Mouse (Mus musculus) heart, embryonic 11.5 days (tissue): ENCODE measurements around the gene Trpd52l3. TPM values are rescaled to one million over a fixed set of nuclear protein-coding genes. Genes with fewer than 3 reads are reported as not detected.
A peak's percentile ranks its signal among the peaks of the same experiment; 100 is the strongest.
"Not testable (repeated sequence)": the region's sequence is repeated elsewhere in the genome, so short reads cannot be mapped to it uniquely, and the experiment has no call there.

ENCODE experiments used
- ATAC-seq: fragments of 200-750 bp; cut with Nextera tagmentation; replicated peaks from 2 replicates; pipeline ENCODE4 v1.8.0; 2017; ENCODE audit warnings: moderate library complexity; ENCODE audit not compliant: insufficient number of reproducible peaks, low FRiP score, low TSS enrichment
- H3K27ac ChIP-seq: fragments of 300-500 bp; sonication (generic); 2 replicates; pipeline ENCODE4 v1.5.1; 2014; ENCODE audit warnings: mild to moderate bottlenecking, low read depth, low read length
- H3K27me3 ChIP-seq: fragments of 300-500 bp; sonication (generic); 2 replicates; pipeline ENCODE4 v1.6.1; 2014; ENCODE audit warnings: mild to moderate bottlenecking, low read length, mixed read lengths; ENCODE audit not compliant: control insufficient read depth, insufficient read depth
- H3K36me3 ChIP-seq: fragments of 300-500 bp; sonication (generic); 2 replicates; pipeline ENCODE4 v1.6.1; 2014; ENCODE audit warnings: mild to moderate bottlenecking, low read length, moderate library complexity, mixed read lengths; ENCODE audit not compliant: control insufficient read depth, insufficient read depth
- H3K4me1 ChIP-seq: fragments of 300-500 bp; sonication (generic); 2 replicates; pipeline ENCODE4 v1.6.1; 2014; ENCODE audit warnings: low read length; ENCODE audit not compliant: control insufficient read depth, insufficient read depth
- H3K4me2 ChIP-seq: fragments of 300-500 bp; sonication (generic); 2 replicates; pipeline ENCODE4 v1.6.1; 2014; ENCODE audit warnings: mild to moderate bottlenecking, moderate library complexity
- H3K4me3 ChIP-seq: fragments of 300-500 bp; sonication (generic); 2 replicates; pipeline ENCODE4 v1.5.1; 2014; ENCODE audit warnings: low read depth, low read length
- H3K9ac ChIP-seq: fragments of 300-500 bp; sonication (generic); 2 replicates; pipeline ENCODE4 v1.6.1; 2014; ENCODE audit warnings: mild to moderate bottlenecking, low read depth, low read length, moderate library complexity
- H3K9me3 ChIP-seq: fragments of 300-500 bp; sonication (generic); replicated peaks from 2 replicates; pipeline ENCODE4 v1.6.1; 2016; ENCODE audit warnings: low read length; ENCODE audit not compliant: control insufficient read depth
- WGBS: fragments of 180-500 bp; shearing (Covaris S2); extraction: QIAGEN DNeasy Blood & Tissue Kit; methylation state at CpG from one replicate; pipeline ENCODE4 v1.1.7; 2014; ENCODE audit not compliant: insufficient replicate concordance; 5-methylcytosine and 5-hydroxymethylcytosine counted together
- polyA plus RNA-seq: library from polyadenylated mRNA; unstranded; fragments of >200 nt; fragmentation: Nextera tagmentation; extraction: Ambion mirVana; gene quantifications from 2 replicates; pipeline ENCODE4 v1.2.1, GENCODE M21; 2014

Gene Trpd52l3
- polyA plus RNA-seq, 1 experiment from 2014 or later, result not detected

- 60% methylated on average over 3 of the region's 3 CpGs for WGBS
- no peak for ATAC-seq
- H3K4me2 ChIP-seq, result no peak overlapping the region
Measured at GRCm38 (mm10) chr19:30014331-30014730, 10.7 kb downstream of the Trpd52l3 start.

GRCm38 (mm10) chr19:30016156-30016555 lies 12.6 kb downstream of the Trpd52l3 start:
- H3K4me2 ChIP-seq, result no peak overlapping the region
- H3K27ac ChIP-seq, result no peak overlapping the region
- H3K9me3 ChIP-seq, result no peaks in the 10 kb centered on the region
- no peaks in the 10 kb centered on the region for H3K4me1 ChIP-seq
- H3K4me3 ChIP-seq, result no peak overlapping the region
- no peak for ATAC-seq
- no peak overlapping the region for H3K9ac ChIP-seq
- H3K27me3 ChIP-seq, result no peaks in the 10 kb centered on the region
- H3K36me3 ChIP-seq, result no peaks in the 10 kb centered on the region
- WGBS, result 72% methylated on average over 6 of the region's 6 CpGs

More at GRCm38 (mm10) chr19:30014331-30014730, 10.7 kb downstream of the Trpd52l3 start:
- Histone ChIP-seq H3K4me3 (no peak overlapping the region), H3K4me1 (0 out of 2 replicates have a peak, but pooled peaks cover 2% of the 10 kb centered on the region), H3K27me3 (no peaks in the 10 kb centered on the region), H3K27ac (no peak overlapping the region), H3K9me3 (no peaks in the 10 kb centered on the region), H3K36me3 (no peaks in the 10 kb centered on the region), H3K9ac (no peak overlapping the region)

GRCm38 (mm10) chr19:30023419-30023818 lies 19.8 kb downstream of the Trpd52l3 start:
- not testable (repeated sequence) for ATAC-seq, H3K4me1 ChIP-seq

GRCm38 (mm10) chr19:30029002-30029710 lies 25.6 kb downstream of the Trpd52l3 start:
- Histone ChIP-seq H3K27me3 (no peaks in the 10 kb centered on the region), H3K27ac (no peak overlapping the region), H3K9me3 (no peaks in the 10 kb centered on the region), H3K36me3 (no peaks in the 10 kb centered on the region), H3K4me1 (peaks cover 5% of the 10 kb centered on the region; the same call in 1 of the 2 replicates), H3K4me3 (peak overlapping the region; percentile 71; the same call in 1 of the 2 replicates), H3K4me2 (peak overlapping the region; percentile 81), H3K9ac (no peak overlapping the region)
- 36% methylated on average over 11 of the region's 11 CpGs for WGBS
- no peak for ATAC-seq

More at GRCm38 (mm10) chr19:30023419-30023818, 19.8 kb downstream of the Trpd52l3 start:
- not testable (repeated sequence) for H3K27ac ChIP-seq, H3K27me3 ChIP-seq, H3K9me3 ChIP-seq, H3K4me3 ChIP-seq, H3K9ac ChIP-seq, H3K36me3 ChIP-seq, H3K4me2 ChIP-seq
- 90% methylated on average over 10 of the region's 10 CpGs for WGBS

- peak within 1 kb of the TSS; percentile 71 for H3K4me3 ChIP-seq
- peaks cover 5% of the 10 kb centered on the region; the same call in 1 of the 2 replicates for H3K4me1 ChIP-seq
- H3K27me3 ChIP-seq, result no peaks in the 10 kb centered on the region
- ATAC-seq, result peak; percentile 97
- peak within 1 kb of the TSS; percentile 96 for H3K9ac ChIP-seq
- 3% methylated on average over 74 of the region's 74 CpGs for WGBS
- no peaks in the 10 kb centered on the region for H3K36me3 ChIP-seq
- H3K9me3 ChIP-seq, result no peaks in the 10 kb centered on the region
- peak within 1 kb of the TSS; percentile 91 for H3K27ac ChIP-seq
- H3K4me2 ChIP-seq, result peak within 1 kb of the TSS; percentile 81
Measured at GRCm38 (mm10) chr19:30029894-30030635, 26.5 kb downstream of the Trpd52l3 start, which contains the start of gene Uhrf2. Gene Uhrf2, plus strand, starts transcription at chr19:30030513.

GRCm38 (mm10) chr19:30030636-30031467 lies 27.3 kb downstream of the Trpd52l3 start:
- Histone ChIP-seq H3K9ac (peak overlapping the region; percentile 96), H3K4me1 (peaks cover 7% of the 10 kb centered on the region; the same call in 1 of the 2 replicates), H3K27me3 (no peaks in the 10 kb centered on the region), H3K36me3 (no peaks in the 10 kb centered on the region), H3K4me2 (peak overlapping the region; percentile 81), H3K9me3 (no peaks in the 10 kb centered on the region), H3K27ac (peak overlapping the region; percentile 91), H3K4me3 (peak overlapping the region; percentile 71)
- peak; percentile 27 for ATAC-seq
- under 1% methylated on average over 64 of the region's 92 CpGs for WGBS

- no peaks in the 10 kb centered on the region for H3K36me3 ChIP-seq
- ATAC-seq, result no peak
- no peaks in the 10 kb centered on the region for H3K27me3 ChIP-seq
- 6% methylated on average over 7 of the region's 7 CpGs for WGBS
- peak overlapping the region; percentile 81 for H3K4me2 ChIP-seq
- H3K9ac ChIP-seq, result peak overlapping the region; percentile 96
- H3K27ac ChIP-seq, result peak overlapping the region; percentile 91
- H3K4me3 ChIP-seq, result peak overlapping the region; percentile 71
- H3K9me3 ChIP-seq, result no peaks in the 10 kb centered on the region
- H3K4me1 ChIP-seq, result peaks cover 9% of the 10 kb centered on the region; the same call in 1 of the 2 replicates
Measured at GRCm38 (mm10) chr19:30031468-30031931, 27.9 kb downstream of the Trpd52l3 start.

GRCm38 (mm10) chr19:30032206-30032605 lies 28.6 kb downstream of the Trpd52l3 start:
- Histone ChIP-seq H3K36me3 (no peaks in the 10 kb centered on the region), H3K4me1 (peaks cover 9% of the 10 kb centered on the region; the same call in 1 of the 2 replicates), H3K27ac (no peak overlapping the region), H3K4me2 (peak overlapping the region; percentile 81), H3K9ac (no peak overlapping the region), H3K27me3 (no peaks in the 10 kb centered on the region), H3K9me3 (no peaks in the 10 kb centered on the region), H3K4me3 (peak overlapping the region; percentile 71)
- 70% methylated on average over 3 of the region's 3 CpGs for WGBS
- no peak for ATAC-seq
